Mouse (Mus musculus): ENCODE data around the gene Ifrd1. TPM values are rescaled to one million over a fixed set of nuclear protein-coding genes. Genes with fewer than 3 reads are reported as not detected.

Ifrd1 gene
- total and polyA plus RNA-seq, 2 experiments from 2014 or later, result 89.3 to 133 TPM

- Histone ChIP-seq H3K27ac (ENCODE audit: low read depth, low read length) (no peak overlapping the region), H3K4me1 (ENCODE audit: insufficient read depth, low read length) (no peaks in the 10 kb centered on the region), H3K9ac (replicated peaks; ENCODE audit: low read length, poor library complexity, severe bottlenecking) (no peak overlapping the region), H3K36me3 (ENCODE audit: insufficient read depth, low read length) (no peaks in the 10 kb centered on the region), H3K9me3 (ENCODE audit: low read length) (no peaks in the 10 kb centered on the region), H3K4me2 (ENCODE audit: low read depth, low read length, poor library complexity, severe bottlenecking) (no peak overlapping the region), H3K4me3 (ENCODE audit: low read depth, low read length) (no peak overlapping the region), H3K27me3 (ENCODE audit: insufficient read depth, low read length) (no peaks in the 10 kb centered on the region)
- 84% methylated on average over 4 of the region's 4 CpGs for WGBS
- TF ChIP-seq CTCF (IDR thresholded peaks at IDR 0.05), result no peak
- DNase-seq (ENCODE audit: low spot score), result no peak
- ATAC-seq (ENCODE audit: low FRiP score), result no peak
Observed at GRCm38 (mm10) chr12:40272710-40273109, 24.4 kb upstream of the Ifrd1 start.

- no peak overlapping the region for H3K4me2 ChIP-seq (ENCODE audit: low read depth, low read length, poor library complexity, severe bottlenecking)
- ATAC-seq (ENCODE audit: low FRiP score), result no peak
- H3K27me3 ChIP-seq (ENCODE audit: insufficient read depth, low read length), result no peaks in the 10 kb centered on the region
- H3K9me3 ChIP-seq (ENCODE audit: low read length), result no peaks in the 10 kb centered on the region
- no peaks in the 10 kb centered on the region for H3K4me1 ChIP-seq (ENCODE audit: insufficient read depth, low read length)
- no peak overlapping the region for H3K27ac ChIP-seq (ENCODE audit: low read depth, low read length)
- no peaks in the 10 kb centered on the region for H3K36me3 ChIP-seq (ENCODE audit: insufficient read depth, low read length)
- no peak overlapping the region for H3K4me3 ChIP-seq (ENCODE audit: low read depth, low read length)
- no peak for TF ChIP-seq CTCF (IDR thresholded peaks at IDR 0.05)
- no peak overlapping the region for H3K9ac ChIP-seq (replicated peaks; ENCODE audit: low read length, poor library complexity, severe bottlenecking)
- no peak for DNase-seq (ENCODE audit: low spot score)
- WGBS, result 78% methylated on average over 2 of the region's 2 CpGs
Observed at GRCm38 (mm10) chr12:40268313-40268712, 20.0 kb upstream of the Ifrd1 start.

GRCm38 (mm10) chr12:40263712-40264111, 15.4 kb upstream of the Ifrd1 start:
- Histone ChIP-seq H3K27me3 (ENCODE audit: insufficient read depth, low read length) (no peaks in the 10 kb centered on the region), H3K36me3 (ENCODE audit: insufficient read depth, low read length) (no peaks in the 10 kb centered on the region), H3K9me3 (ENCODE audit: low read length) (no peaks in the 10 kb centered on the region), H3K4me1 (ENCODE audit: insufficient read depth, low read length) (no peaks in the 10 kb centered on the region), H3K9ac (replicated peaks; ENCODE audit: low read length, poor library complexity, severe bottlenecking) (no peak overlapping the region), H3K27ac (ENCODE audit: low read depth, low read length) (no peak overlapping the region), H3K4me3 (ENCODE audit: low read depth, low read length) (no peak overlapping the region), H3K4me2 (ENCODE audit: low read depth, low read length, poor library complexity, severe bottlenecking) (no peak overlapping the region)
- TF ChIP-seq CTCF (IDR thresholded peaks at IDR 0.05), result no peak
- no peak for DNase-seq (ENCODE audit: low spot score)
- ATAC-seq (ENCODE audit: low FRiP score), result no peak
- WGBS, result 90% methylated on average over 4 of the region's 4 CpGs

GRCm38 (mm10) chr12:40263006-40263405, 14.7 kb upstream of the Ifrd1 start:
- Histone ChIP-seq H3K4me1 (ENCODE audit: insufficient read depth, low read length) (no peaks in the 10 kb centered on the region), H3K4me2 (ENCODE audit: low read depth, low read length, poor library complexity, severe bottlenecking) (no peak overlapping the region), H3K9ac (replicated peaks; ENCODE audit: low read length, poor library complexity, severe bottlenecking) (no peak overlapping the region), H3K27ac (ENCODE audit: low read depth, low read length) (no peak overlapping the region), H3K9me3 (ENCODE audit: low read length) (no peaks in the 10 kb centered on the region), H3K27me3 (ENCODE audit: insufficient read depth, low read length) (no peaks in the 10 kb centered on the region), H3K36me3 (ENCODE audit: insufficient read depth, low read length) (no peaks in the 10 kb centered on the region), H3K4me3 (ENCODE audit: low read depth, low read length) (no peak overlapping the region)
- no peak for TF ChIP-seq CTCF (IDR thresholded peaks at IDR 0.05)
- ATAC-seq (ENCODE audit: low FRiP score), result no peak
- DNase-seq (ENCODE audit: low spot score), result no peak
- 93% methylated on average over 6 of the region's 6 CpGs for WGBS

DNA sequence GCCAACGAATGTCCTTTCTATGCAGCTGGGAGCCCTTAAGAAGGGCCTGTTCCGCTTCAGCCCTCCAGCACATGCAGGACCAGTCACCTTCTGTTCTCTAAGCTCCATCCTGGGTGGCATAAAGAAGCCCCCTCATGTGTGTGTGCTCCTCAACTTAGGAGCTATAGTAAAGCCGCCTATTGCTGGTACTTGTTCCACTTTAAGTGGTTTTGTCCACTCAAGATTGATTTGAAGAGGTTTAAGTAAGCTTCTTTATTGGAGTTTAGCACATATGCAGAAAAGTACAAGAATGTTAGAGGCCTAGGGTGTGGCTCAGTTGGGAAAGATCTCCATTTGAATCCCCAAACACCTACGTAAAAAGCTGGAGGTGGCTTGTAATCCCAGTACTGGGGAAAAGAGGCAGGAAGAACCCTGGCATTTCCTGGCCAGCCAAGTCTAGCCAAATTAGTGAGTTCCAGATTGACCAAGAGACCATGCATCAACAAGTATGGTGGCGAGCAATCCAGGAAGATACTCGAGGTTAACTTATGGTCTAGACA, 10.2 kb upstream of the Ifrd1 start:
- H3K9ac ChIP-seq (replicated peaks; ENCODE audit: low read length, poor library complexity, severe bottlenecking), result no peak overlapping the region
- H3K36me3 ChIP-seq (ENCODE audit: insufficient read depth, low read length), result no peaks in the 10 kb centered on the region
- DNase-seq (ENCODE audit: low spot score) (no peak), ATAC-seq (ENCODE audit: low FRiP score) (no peak)
- H3K4me1 ChIP-seq (ENCODE audit: insufficient read depth, low read length), result no peaks in the 10 kb centered on the region
- no peaks in the 10 kb centered on the region for H3K27me3 ChIP-seq (ENCODE audit: insufficient read depth, low read length)
- no peak overlapping the region for H3K4me3 ChIP-seq (ENCODE audit: low read depth, low read length)
- TF ChIP-seq CTCF (IDR thresholded peaks at IDR 0.05), result no peak
- H3K27ac ChIP-seq (ENCODE audit: low read depth, low read length), result no peak overlapping the region
- no peak overlapping the region for H3K4me2 ChIP-seq (ENCODE audit: low read depth, low read length, poor library complexity, severe bottlenecking)
- no peaks in the 10 kb centered on the region for H3K9me3 ChIP-seq (ENCODE audit: low read length)
- 92% methylated on average over 6 of the region's 6 CpGs for WGBS

GRCm38 (mm10) chr12:40257226-40257625, 8.9 kb upstream of the Ifrd1 start:
- Histone ChIP-seq H3K4me1 (ENCODE audit: insufficient read depth, low read length) (no peaks in the 10 kb centered on the region), H3K27ac (ENCODE audit: low read depth, low read length) (no peak overlapping the region), H3K9me3 (ENCODE audit: low read length) (no peaks in the 10 kb centered on the region), H3K27me3 (ENCODE audit: insufficient read depth, low read length) (no peaks in the 10 kb centered on the region), H3K36me3 (ENCODE audit: insufficient read depth, low read length) (no peaks in the 10 kb centered on the region), H3K4me2 (ENCODE audit: low read depth, low read length, poor library complexity, severe bottlenecking) (no peak overlapping the region), H3K9ac (replicated peaks; ENCODE audit: low read length, poor library complexity, severe bottlenecking) (no peak overlapping the region), H3K4me3 (ENCODE audit: low read depth, low read length) (no peak overlapping the region)
- peak; percentile 98 for TF ChIP-seq CTCF (IDR thresholded peaks at IDR 0.05)
- WGBS, result 3% methylated on average over 8 of the region's 8 CpGs
- peak; percentile 70; the same call in 1 of the 2 replicates for ATAC-seq (ENCODE audit: low FRiP score)
- DNase-seq (ENCODE audit: low spot score), result peak; percentile 84
